Mouse (Mus musculus): ENCODE data around the gene Gas6. TPM values are rescaled to one million over a fixed set of nuclear protein-coding genes. Genes with fewer than 3 reads are reported as not detected.

Gene Gas6
- polyA plus RNA-seq, 1 experiment from 2014 or later, result 8.9 TPM

DNA sequence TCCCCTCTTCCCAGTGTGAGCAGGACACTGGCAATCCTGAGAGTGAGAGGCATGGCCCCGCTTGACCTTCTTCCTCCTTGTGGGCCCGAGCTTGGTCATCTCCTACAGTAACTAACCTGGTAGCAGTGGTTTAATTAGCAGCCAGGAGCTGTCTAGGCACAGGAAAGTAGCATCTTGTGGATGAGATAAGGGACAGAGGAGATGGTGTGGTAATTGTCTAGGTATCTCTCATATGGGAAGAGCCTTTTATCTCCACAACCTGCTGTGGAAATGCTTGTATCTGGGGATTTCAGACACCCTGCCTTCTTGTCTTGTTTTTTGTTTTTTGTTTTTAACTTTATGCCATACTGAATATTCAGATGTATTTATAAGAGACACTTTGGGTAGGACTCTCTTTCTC, 56.8 kb downstream of the Gas6 start:
- Histone ChIP-seq H3K9me3 (replicated peaks) (no peaks in the 10 kb centered on the region), H3K27me3 (ENCODE audit: low read depth, poor library complexity, severe bottlenecking) (peaks cover 33% of the 10 kb centered on the region), H3K27ac (replicated peaks) (no peak overlapping the region), H3K4me1 (peaks cover 17% of the 10 kb centered on the region), H3K4me3 (no peak overlapping the region), H3K36me3 (no peaks in the 10 kb centered on the region)
- 89% methylated on average over 2 of the region's 2 CpGs for WGBS
- DNase-seq (ENCODE audit: low spot score), result no peak

DNA sequence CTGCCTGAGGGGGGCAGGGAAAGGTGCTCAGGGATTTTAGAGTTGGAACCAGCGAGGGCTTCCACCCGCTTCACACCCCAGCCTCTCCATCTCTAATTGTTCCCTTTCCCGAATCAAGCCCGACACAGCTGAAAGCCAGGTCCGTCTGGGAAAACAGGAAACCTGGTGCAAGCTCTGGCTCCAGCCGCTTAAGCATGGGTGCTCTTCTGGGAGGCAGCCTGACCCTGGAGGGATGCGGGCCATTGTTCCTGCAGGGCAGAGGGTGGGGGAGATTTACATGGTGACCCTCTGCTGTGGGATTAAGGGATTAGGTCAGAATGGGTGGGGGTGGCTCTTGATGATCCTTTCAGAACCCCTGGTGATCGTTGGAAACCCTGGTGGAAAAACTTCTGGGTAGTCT, 58.2 kb downstream of the Gas6 start:
- WGBS, result 3% methylated on average over 8 of the region's 8 CpGs
- no peak for DNase-seq (ENCODE audit: low spot score)

DNA sequence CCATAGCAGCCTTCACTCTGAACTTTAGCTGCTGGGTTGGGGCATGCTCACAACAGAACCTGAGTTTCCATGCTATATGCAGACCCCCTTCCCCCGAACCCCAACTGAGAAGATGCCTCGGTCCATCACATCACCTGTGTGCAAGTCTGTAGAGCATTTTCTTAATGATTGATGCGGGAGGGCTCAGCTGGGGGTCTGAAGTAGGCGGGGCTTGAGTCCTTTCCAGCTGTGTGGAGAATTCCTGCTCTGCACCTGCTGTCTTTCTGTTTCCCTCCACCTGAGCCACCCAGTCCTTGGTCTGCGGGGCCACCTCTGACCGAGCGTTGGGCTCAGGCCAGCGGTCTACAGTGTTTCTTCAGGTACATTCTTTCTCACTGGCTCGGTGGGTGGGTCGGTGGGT, 59.4 kb downstream of the Gas6 start, which contains the start of gene Tmem255b:
Tmem255b (plus strand) TSS at position 301 of the 400 bp plus-strand sequence.
- 18% methylated on average over 10 of the region's 10 CpGs for WGBS
- Histone ChIP-seq H3K9me3 (replicated peaks) (no peaks in the 10 kb centered on the region), H3K27me3 (ENCODE audit: low read depth, poor library complexity, severe bottlenecking) (peaks cover 33% of the 10 kb centered on the region), H3K27ac (replicated peaks) (no peak within 1 kb of the TSS), H3K4me1 (peaks cover 17% of the 10 kb centered on the region), H3K36me3 (no peaks in the 10 kb centered on the region), H3K4me3 (no peak within 1 kb of the TSS)
- no peak for DNase-seq (ENCODE audit: low spot score)

More for the DNA sequence above, 58.2 kb downstream of the Gas6 start:
- Histone ChIP-seq H3K4me1 (peaks cover 17% of the 10 kb centered on the region), H3K27ac (replicated peaks) (no peak overlapping the region), H3K9me3 (replicated peaks) (no peaks in the 10 kb centered on the region), H3K36me3 (no peaks in the 10 kb centered on the region), H3K4me3 (no peak overlapping the region), H3K27me3 (ENCODE audit: low read depth, poor library complexity, severe bottlenecking) (peaks cover 33% of the 10 kb centered on the region)

DNA sequence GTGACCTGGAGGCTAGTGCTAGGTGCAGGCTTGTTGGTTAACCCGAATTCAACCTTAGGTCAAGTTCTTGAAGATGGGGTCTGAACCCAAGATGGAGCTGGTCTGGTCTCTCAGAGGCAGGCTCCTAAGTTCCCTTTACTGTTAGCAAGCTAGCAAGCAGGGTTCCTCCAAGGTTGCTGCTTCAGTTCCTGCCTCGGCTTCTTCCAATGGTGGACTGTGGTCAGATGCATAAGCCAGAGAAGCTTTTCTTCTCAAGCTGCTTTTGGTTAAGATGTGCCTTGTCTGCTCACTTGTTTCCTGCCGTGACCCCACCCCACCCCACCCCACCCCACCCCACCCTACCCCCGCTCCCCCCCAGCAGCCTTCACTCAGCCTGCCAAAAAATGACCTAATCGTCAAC, 61.2 kb downstream of the Gas6 start:
- no peak overlapping the region for H3K27ac ChIP-seq (replicated peaks)
- no peak for DNase-seq (ENCODE audit: low spot score)
- WGBS, result 86% methylated on average over 5 of the region's 5 CpGs
- H3K36me3 ChIP-seq, result no peaks in the 10 kb centered on the region
- H3K9me3 ChIP-seq (replicated peaks), result no peaks in the 10 kb centered on the region
- H3K4me1 ChIP-seq, result peaks cover 17% of the 10 kb centered on the region
- H3K4me3 ChIP-seq, result no peak overlapping the region
- peaks cover 33% of the 10 kb centered on the region for H3K27me3 ChIP-seq (ENCODE audit: low read depth, poor library complexity, severe bottlenecking)

DNA sequence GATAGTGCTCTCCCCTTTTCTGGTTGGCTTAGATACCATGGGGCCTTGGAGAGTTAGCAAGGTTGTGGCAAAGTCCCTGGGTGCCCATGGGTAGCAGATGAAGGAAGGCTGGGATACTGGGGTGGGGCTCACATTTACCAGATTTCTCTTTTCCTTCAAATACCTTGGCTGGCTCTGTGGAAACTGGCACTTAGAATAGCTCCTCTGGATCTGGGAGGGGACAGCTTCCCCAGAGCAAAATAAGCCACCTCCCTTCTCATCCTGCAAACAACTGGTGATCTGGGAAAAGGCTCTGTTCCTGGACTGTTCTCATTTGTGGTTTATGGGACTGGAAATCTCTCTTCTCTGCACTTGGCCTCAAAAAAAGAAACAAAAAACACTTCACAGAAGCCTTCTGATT, 63.4 kb downstream of the Gas6 start:
- no peak for DNase-seq (ENCODE audit: low spot score)
- no peak overlapping the region for H3K27ac ChIP-seq (replicated peaks)
- peaks cover 11% of the 10 kb centered on the region for H3K4me1 ChIP-seq
- H3K4me3 ChIP-seq, result no peak overlapping the region
- H3K27me3 ChIP-seq (ENCODE audit: low read depth, poor library complexity, severe bottlenecking), result peaks cover 19% of the 10 kb centered on the region
- H3K9me3 ChIP-seq (replicated peaks), result no peaks in the 10 kb centered on the region
- no peaks in the 10 kb centered on the region for H3K36me3 ChIP-seq

DNA sequence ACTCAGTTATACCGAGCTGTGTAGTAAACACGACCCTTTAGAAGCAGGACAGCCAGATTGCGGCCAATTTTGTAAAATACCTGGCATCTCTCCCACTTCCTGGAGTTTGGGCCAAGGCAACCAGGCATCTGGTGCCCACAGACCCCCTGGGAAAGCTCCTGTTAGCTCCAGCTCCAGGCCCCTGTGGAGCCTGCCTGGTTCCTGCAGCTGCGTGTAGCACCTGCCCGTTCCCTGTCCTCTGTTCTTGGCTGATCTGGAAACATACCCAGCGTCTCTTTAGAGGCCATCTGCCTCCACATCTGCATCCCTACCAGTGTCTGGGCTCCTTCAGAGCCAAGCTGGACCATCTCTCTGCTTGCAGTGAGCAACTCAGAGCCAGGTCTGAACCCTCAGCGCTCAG, 63.9 kb downstream of the Gas6 start:
- Histone ChIP-seq H3K9me3 (replicated peaks) (no peaks in the 10 kb centered on the region), H3K4me3 (no peak overlapping the region), H3K36me3 (no peaks in the 10 kb centered on the region), H3K27ac (replicated peaks) (no peak overlapping the region), H3K27me3 (ENCODE audit: low read depth, poor library complexity, severe bottlenecking) (peaks cover 15% of the 10 kb centered on the region), H3K4me1 (peaks cover 6% of the 10 kb centered on the region)
- no peak for DNase-seq (ENCODE audit: low spot score)
- 88% methylated on average over 7 of the region's 7 CpGs for WGBS

DNA sequence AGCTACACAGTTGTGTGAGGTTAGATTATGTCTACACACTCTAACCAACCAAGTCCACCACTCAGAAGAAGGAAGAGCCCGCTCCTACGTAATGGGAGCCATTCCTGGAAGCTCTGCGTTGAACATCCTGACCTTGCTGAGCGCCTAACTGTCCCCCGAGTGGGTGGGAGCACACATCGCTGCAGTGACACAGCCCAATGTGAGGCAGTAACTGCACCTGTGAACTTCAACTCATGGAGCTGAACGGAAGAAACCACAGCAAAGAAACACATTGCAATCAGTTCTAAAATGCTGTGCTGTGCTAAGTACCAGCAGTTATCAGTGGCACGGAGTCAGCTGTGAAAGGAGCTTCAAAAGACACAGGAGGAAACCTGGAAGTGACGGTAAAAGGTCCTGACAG, 66.1 kb downstream of the Gas6 start:
- Histone ChIP-seq H3K27me3 (ENCODE audit: low read depth, poor library complexity, severe bottlenecking) (no peaks in the 10 kb centered on the region), H3K27ac (replicated peaks) (no peak overlapping the region), H3K4me3 (no peak overlapping the region), H3K36me3 (no peaks in the 10 kb centered on the region), H3K9me3 (replicated peaks) (no peaks in the 10 kb centered on the region), H3K4me1 (no peaks in the 10 kb centered on the region)
- 87% methylated on average over 9 of the region's 9 CpGs for WGBS
- DNase-seq (ENCODE audit: low spot score), result no peak

DNA sequence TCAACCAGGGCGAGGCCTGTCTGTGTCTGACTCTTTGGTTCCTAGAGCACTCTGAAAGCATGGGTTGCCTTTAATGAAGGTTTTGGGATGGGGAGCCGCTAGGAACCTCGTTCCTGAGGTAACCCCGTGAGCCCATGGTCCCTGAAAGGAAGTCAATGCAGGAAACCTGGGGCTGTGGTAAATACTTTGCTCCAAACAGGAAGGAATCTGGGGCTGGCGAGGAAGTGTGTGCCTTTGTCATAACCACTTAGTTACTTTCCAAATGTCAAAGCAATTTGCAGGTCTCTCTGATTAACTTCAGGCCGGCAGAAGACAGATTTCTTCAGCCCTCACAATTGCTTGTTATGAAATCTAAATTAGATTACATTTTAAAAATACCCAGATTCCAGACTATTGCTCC, 66.9 kb downstream of the Gas6 start:
- H3K9me3 ChIP-seq (replicated peaks), result no peaks in the 10 kb centered on the region
- WGBS, result 81% methylated on average over 6 of the region's 6 CpGs
- no peaks in the 10 kb centered on the region for H3K36me3 ChIP-seq
- no peaks in the 10 kb centered on the region for H3K27me3 ChIP-seq (ENCODE audit: low read depth, poor library complexity, severe bottlenecking)
- H3K27ac ChIP-seq (replicated peaks), result no peak overlapping the region
- DNase-seq (ENCODE audit: low spot score), result no peak
- no peak overlapping the region for H3K4me3 ChIP-seq
- no peaks in the 10 kb centered on the region for H3K4me1 ChIP-seq

DNA sequence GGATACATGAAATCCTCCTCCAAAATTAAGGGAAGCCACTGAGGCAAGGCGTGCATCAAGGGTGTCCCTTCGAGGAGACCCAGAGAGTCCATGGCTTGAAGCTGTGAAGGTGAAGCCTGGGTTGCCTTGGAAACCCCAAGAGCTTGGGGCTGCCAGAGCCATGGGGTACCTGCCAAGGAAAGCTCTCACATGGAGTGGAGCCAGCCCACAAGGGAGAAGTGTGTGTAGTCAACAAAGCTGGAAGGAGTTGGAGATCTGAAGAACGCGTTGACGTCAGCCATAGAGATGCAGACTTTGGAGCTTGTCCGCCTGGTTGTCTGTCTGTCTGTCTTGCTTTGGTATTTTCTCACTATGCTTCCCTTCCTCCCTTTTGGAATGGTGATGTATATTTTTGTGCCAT, 73.3 kb downstream of the Gas6 start:
- H3K36me3 ChIP-seq, result no peaks in the 10 kb centered on the region
- DNase-seq (ENCODE audit: low spot score), result no peak
- no peak overlapping the region for H3K27ac ChIP-seq (replicated peaks)
- H3K4me3 ChIP-seq, result no peak overlapping the region
- 93% methylated on average over 6 of the region's 6 CpGs for WGBS
- H3K4me1 ChIP-seq, result no peaks in the 10 kb centered on the region
- H3K9me3 ChIP-seq (replicated peaks), result no peaks in the 10 kb centered on the region
- no peaks in the 10 kb centered on the region for H3K27me3 ChIP-seq (ENCODE audit: low read depth, poor library complexity, severe bottlenecking)

DNA sequence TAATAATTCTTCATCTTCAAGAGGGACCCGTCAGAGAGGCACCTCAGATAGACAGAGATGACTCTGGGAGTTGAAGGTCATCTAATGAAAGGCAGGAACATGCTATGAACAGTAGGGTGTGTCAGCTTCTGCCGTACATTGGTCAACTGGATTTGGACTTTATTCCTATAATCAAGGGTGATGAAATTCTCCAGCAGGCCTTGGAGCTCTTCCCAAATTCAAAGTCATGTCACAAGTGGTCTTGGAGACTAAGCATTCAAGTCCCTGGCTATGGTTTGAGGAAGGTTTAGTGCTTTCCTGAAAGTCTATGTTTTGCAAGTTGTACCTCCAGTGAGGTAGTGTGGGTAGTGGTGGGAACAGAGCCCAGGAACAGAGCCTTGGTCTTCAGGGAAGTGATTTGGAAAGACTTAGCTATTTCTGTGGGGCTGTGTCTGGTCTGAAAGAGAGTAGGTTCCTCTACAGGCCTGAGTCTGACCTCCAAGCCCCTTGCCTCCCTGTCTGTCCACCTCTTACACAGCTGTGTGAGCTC, 75.1 kb downstream of the Gas6 start:
- WGBS, result 80% methylated on average over 2 of the region's 2 CpGs
- Histone ChIP-seq H3K36me3 (no peaks in the 10 kb centered on the region), H3K27ac (replicated peaks) (no peak overlapping the region), H3K4me1 (no peaks in the 10 kb centered on the region), H3K9me3 (replicated peaks) (no peaks in the 10 kb centered on the region), H3K27me3 (ENCODE audit: low read depth, poor library complexity, severe bottlenecking) (no peaks in the 10 kb centered on the region), H3K4me3 (no peak overlapping the region)
- no peak for DNase-seq (ENCODE audit: low spot score)

DNA sequence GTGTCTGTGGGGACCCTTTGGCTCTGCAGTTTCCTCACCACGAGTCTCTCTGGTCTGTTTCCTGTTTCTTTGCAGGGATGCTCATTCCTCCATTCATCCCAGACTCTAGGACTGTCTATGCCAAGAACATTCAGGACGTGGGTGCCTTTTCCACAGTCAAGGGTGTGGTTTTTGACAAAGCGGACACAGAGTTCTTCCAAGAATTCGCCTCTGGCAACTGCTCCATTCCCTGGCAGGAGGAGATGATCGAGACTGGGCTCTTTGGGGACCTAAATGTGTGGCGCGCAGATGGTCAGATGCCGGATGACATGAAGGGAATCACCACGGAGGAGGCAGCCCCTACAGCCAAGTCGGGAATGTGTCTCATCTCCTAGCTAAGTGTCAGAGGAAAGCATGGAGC, 78.4 kb downstream of the Gas6 start:
- Histone ChIP-seq H3K9me3 (replicated peaks) (no peaks in the 10 kb centered on the region), H3K36me3 (no peaks in the 10 kb centered on the region), H3K27ac (replicated peaks) (no peak overlapping the region), H3K4me1 (no peaks in the 10 kb centered on the region; the same call in 1 of the 2 replicates), H3K4me3 (no peak overlapping the region), H3K27me3 (ENCODE audit: low read depth, poor library complexity, severe bottlenecking) (no peaks in the 10 kb centered on the region)
- DNase-seq (ENCODE audit: low spot score), result no peak
- 84% methylated on average over 10 of the region's 10 CpGs for WGBS

Other genes starting within 250 kb of the Gas6 start
- gene Adprhl1, start 240.3 kb downstream of the Gas6 start, polyA plus RNA-seq (2016; fragmentation: Nextera tagmentation; extraction: Ambion mirVana), result 0.19 TPM in 1 of 2 replicates, not detected in the other
- gene Dcun1d2, start 206.4 kb downstream of the Gas6 start, polyA plus RNA-seq (2016; fragmentation: Nextera tagmentation; extraction: Ambion mirVana), result 28.5 and 28.6 TPM in 2 replicates
- 31.6 and 40.6 TPM in 2 replicates for gene Tmco3, start 206.3 kb downstream of the Gas6 start, polyA plus RNA-seq (2016; fragmentation: Nextera tagmentation; extraction: Ambion mirVana)
- gene Tfdp1, start 155.7 kb downstream of the Gas6 start, polyA plus RNA-seq (2016; fragmentation: Nextera tagmentation; extraction: Ambion mirVana), result 184 and 201 TPM in 2 replicates
- not detected in 2 replicates for gene Atp4b, start 97.7 kb downstream of the Gas6 start, polyA plus RNA-seq (2016; fragmentation: Nextera tagmentation; extraction: Ambion mirVana)
- gene Grk1, start 89.4 kb downstream of the Gas6 start, polyA plus RNA-seq (2016; fragmentation: Nextera tagmentation; extraction: Ambion mirVana), result 0.02 TPM in 1 of 2 replicates, not detected in the other
- 0.10 TPM in 1 of 2 replicates, not detected in the other for gene Tmem255b, start 59.3 kb downstream of the Gas6 start, polyA plus RNA-seq (2016; fragmentation: Nextera tagmentation; extraction: Ambion mirVana)
- not detected in 2 replicates for gene 1700029H14Rik, start 68.0 kb upstream of the Gas6 start, polyA plus RNA-seq (2016; fragmentation: Nextera tagmentation; extraction: Ambion mirVana)
- 27.4 and 28.9 TPM in 2 replicates for gene Rasa3, start 183.1 kb upstream of the Gas6 start, polyA plus RNA-seq (2016; fragmentation: Nextera tagmentation; extraction: Ambion mirVana)
- gene Cfap97d2, start 211.4 kb upstream of the Gas6 start, polyA plus RNA-seq (2016; fragmentation: Nextera tagmentation; extraction: Ambion mirVana), result 0.68 and 1.4 TPM in 2 replicates